Mouse (Mus musculus) heart, postnatal 25 days (tissue): ENCODE results near the gene Vmn1r137. TPM values are rescaled to one million over a fixed set of nuclear protein-coding genes. Genes with fewer than 3 reads are reported as not detected.
"Not testable (repeated sequence)": the region's sequence is repeated elsewhere in the genome, so short reads cannot be mapped to it uniquely, and the experiment has no call there.

ENCODE experiments used
- DNase-seq: peaks from one replicate; pipeline ENCODE4 v3.0.0; 2022; ENCODE audit warnings: low spot score
- intact Hi-C: fragments of 180-260 bp; cut with DNase I; formaldehyde crosslinking; loops from one replicate; pipeline ENCODE4 v1.15.1; 2025
- total RNA-seq, 2 experiments: library from RNA; stranded (reverse); gene quantifications; 2 replicates each; pipeline ENCODE4 v1.2.3; 2021

Gene Vmn1r137
- total RNA-seq: not detected

- DNase-seq, intact Hi-C loops: not testable (repeated sequence)
Measured at GRCm38 (mm10) chr7:21994287-21994686, at the start of gene Vmn1r137. Vmn1r137 (plus strand) TSS chr7:21994587.

- intact Hi-C loops, DNase-seq: not testable (repeated sequence)
Measured at GRCm38 (mm10) chr7:22028797-22029196, 34.4 kb downstream of the Vmn1r137 start, which contains the start of gene Vmn1r138. Vmn1r138 (minus strand) TSS chr7:22028897.

Other genes starting within 250 kb of the Vmn1r137 start
- gene Gm4175, start 233.1 kb upstream of the Vmn1r137 start, total RNA-seq: not detected
- not detected for gene Gm4177, start 197.9 kb upstream of the Vmn1r137 start, total RNA-seq
- not detected for gene Vmn1r135, start 162.2 kb upstream of the Vmn1r137 start, total RNA-seq
- not detected for gene Gm5725, start 150.3 kb upstream of the Vmn1r137 start, total RNA-seq
- not detected for gene Gm5891, start 73.3 kb upstream of the Vmn1r137 start, total RNA-seq
- not detected for gene Vmn1r138, start 34.3 kb downstream of the Vmn1r137 start, total RNA-seq
- not detected for gene Gm6176, start 61.7 kb downstream of the Vmn1r137 start, total RNA-seq
- gene Vmn1r139, start 74.5 kb downstream of the Vmn1r137 start, total RNA-seq: not detected
- gene Gm16451, start 123.7 kb downstream of the Vmn1r137 start, total RNA-seq: not detected
- not detected for gene Gm10666, start 140.2 kb downstream of the Vmn1r137 start, total RNA-seq
- not detected for gene Vmn1r142, start 169.4 kb downstream of the Vmn1r137 start, total RNA-seq
- gene Vmn1r143, start 194.8 kb downstream of the Vmn1r137 start, total RNA-seq: not detected
- not detected for gene Gm8653, start 206.7 kb downstream of the Vmn1r137 start, total RNA-seq
- not detected for gene Gm8453, start 234.9 kb downstream of the Vmn1r137 start, total RNA-seq